Mouse (Mus musculus) MEL (cell line): ENCODE data around the gene Rrp12. TPM values are rescaled to one million over a fixed set of nuclear protein-coding genes. Genes with fewer than 3 reads are reported as not detected.

ENCODE experiments used
- DNase-seq: peaks from one replicate; pipeline ENCODE4 v3.0.0; 2011; ENCODE audit warnings: low read depth, low spot score
- H3K27ac ChIP-seq: 2 replicates; pipeline ENCODE4 v1.5.1; 2012; ENCODE audit warnings: low read depth, mild to moderate bottlenecking, control low read depth, low read length, moderate library complexity; ENCODE audit not compliant: control insufficient read depth
- H3K27me3 ChIP-seq, 2 experiments: fragments of 150-350 bp in 1 of 2; sonication (generic) in 1 of 2; 2 replicates each; pipeline ENCODE4 v1.6.1; 2012; ENCODE audit warnings: low read length in 2 of 2, mild to moderate bottlenecking in 2 of 2, improper control_type of control experiment in 1 of 2, moderate library complexity in 1 of 2; ENCODE audit not compliant: insufficient read depth in 2 of 2, control insufficient read depth in 1 of 2
- H3K36me3 ChIP-seq, 2 experiments: 2 replicates each; pipeline ENCODE4 v1.6.1; 2012 to 2014; ENCODE audit warnings: low read length in 2 of 2, improper control_type of control experiment in 1 of 2, inconsistent platforms in 1 of 2, mild to moderate bottlenecking in 1 of 2; ENCODE audit not compliant: insufficient read depth in 2 of 2, control insufficient read depth in 1 of 2
- H3K4me1 ChIP-seq, 2 experiments: fragments of 150-350 bp in 1 of 2; sonication (generic) in 1 of 2; 2 replicates each; pipeline ENCODE4 v1.6.1; 2012; ENCODE audit warnings: low read length in 2 of 2, improper control_type of control experiment in 1 of 2, mild to moderate bottlenecking in 1 of 2; ENCODE audit not compliant: insufficient read depth in 2 of 2, control insufficient read depth in 1 of 2
- H3K4me3 ChIP-seq, 2 experiments: fragments of 150-350 bp in 1 of 2; sonication (generic) in 1 of 2; 2 replicates each; pipeline ENCODE4 v1.5.1; 2012; ENCODE audit warnings: low read depth in 2 of 2, low read length in 2 of 2, mild to moderate bottlenecking in 2 of 2, moderate library complexity in 2 of 2, control low read depth in 1 of 2, improper control_type of control experiment in 1 of 2; ENCODE audit not compliant: control insufficient read depth in 1 of 2, insufficient read depth in 1 of 2
- H3K79me2 ChIP-seq: 2 replicates; pipeline ENCODE4 v1.6.1; 2012; ENCODE audit warnings: mild to moderate bottlenecking, low read length, moderate library complexity; ENCODE audit not compliant: control insufficient read depth, poor library complexity, insufficient read depth
- H3K9ac ChIP-seq: 2 replicates; pipeline ENCODE4 v1.6.1; 2012; ENCODE audit warnings: low read depth, mild to moderate bottlenecking, control low read depth, low read length, moderate library complexity; ENCODE audit not compliant: control insufficient read depth, poor library complexity, severe bottlenecking
- H3K9me3 ChIP-seq: fragments of 150-350 bp; sonication (generic); replicated peaks from 2 replicates; pipeline ENCODE4 v1.6.1; 2012; ENCODE audit warnings: mild to moderate bottlenecking, low read length, improper control_type of control experiment, moderate library complexity; ENCODE audit not compliant: insufficient read depth
- CHD2 ChIP-seq: IDR thresholded peaks from 2 replicates; pipeline ENCODE4 v1.6.1; 2011; ENCODE audit warnings: low read length, improper control_type of control experiment
- CTCF ChIP-seq, 3 experiments: IDR thresholded peaks in 2 of 3; conservative IDR thresholded peaks in 1 of 3; 2 replicates each; pipeline ENCODE4 v1.5.1; 2011 to 2012; ENCODE audit warnings: low read length in 3 of 3, low read depth in 2 of 3, mild to moderate bottlenecking in 2 of 3, improper control_type of control experiment in 1 of 3, inconsistent platforms in 1 of 3, mixed read lengths in 1 of 3, moderate library complexity in 1 of 3; ENCODE audit not compliant: control insufficient read depth in 1 of 3, insufficient read depth in 1 of 3, poor library complexity in 1 of 3, severe bottlenecking in 1 of 3
- ETS1 ChIP-seq: IDR thresholded peaks from 2 replicates; pipeline ENCODE4 v1.6.1; 2012; ENCODE audit warnings: low read depth, mild to moderate bottlenecking, inconsistent platforms, low read length, improper control_type of control experiment, moderate library complexity
- GABPA ChIP-seq: IDR thresholded peaks from 2 replicates; pipeline ENCODE4 v1.6.1; 2012; ENCODE audit warnings: low read depth, mild to moderate bottlenecking, inconsistent platforms, low read length, improper control_type of control experiment, moderate library complexity
- GATA1 ChIP-seq: IDR thresholded peaks from 2 replicates; pipeline ENCODE4 v1.6.1; 2011; ENCODE audit warnings: low read depth, low read length, improper control_type of control experiment
- KAT2A ChIP-seq: conservative IDR thresholded peaks from 2 replicates; pipeline ENCODE4 v1.6.1; 2012; ENCODE audit warnings: low read depth, low read length, improper control_type of control experiment, inconsistent platforms
- MAX ChIP-seq: IDR thresholded peaks from 2 replicates; pipeline ENCODE4 v1.6.1; 2011; ENCODE audit warnings: low read length, improper control_type of control experiment
- NELFE ChIP-seq: IDR thresholded peaks from 2 replicates; pipeline ENCODE4 v1.6.1; 2011; ENCODE audit warnings: low read depth, low read length, improper control_type of control experiment
- SIN3A ChIP-seq: IDR thresholded peaks from 2 replicates; pipeline ENCODE4 v1.6.1; 2012; ENCODE audit warnings: low read length, improper control_type of control experiment, inconsistent platforms
- TAL1 ChIP-seq: IDR thresholded peaks from 2 replicates; pipeline ENCODE4 v1.6.1; 2012; ENCODE audit warnings: mild to moderate bottlenecking, inconsistent platforms, low read length, moderate library complexity, mixed read lengths
- polyA plus RNA-seq, 2 experiments: library from polyadenylated mRNA; stranded (reverse) in 1 of 2; unstranded in 1 of 2; fragments of >175 nt in 1 of 2; fragments of >200 nt in 1 of 2; gene quantifications; 2 replicates each; pipeline versions ENCODE4 v1.2.1 to v1.2.4; 2012; ENCODE audit warnings: low replicate concordance in 2 of 2, low read depth in 1 of 2; ENCODE audit not compliant: insufficient read length in 2 of 2, insufficient read depth in 1 of 2, missing spikeins in 1 of 2
- total RNA-seq: library from RNA; depleted of rRNA; stranded (reverse); fragments of 300-350 nt; gene quantifications from 2 replicates; pipeline ENCODE4 v1.2.3, GENCODE M21; 2012

Rrp12 gene
- total and polyA plus RNA-seq, 3 experiments = 44.5 to 134 (median 106) TPM

DNA sequence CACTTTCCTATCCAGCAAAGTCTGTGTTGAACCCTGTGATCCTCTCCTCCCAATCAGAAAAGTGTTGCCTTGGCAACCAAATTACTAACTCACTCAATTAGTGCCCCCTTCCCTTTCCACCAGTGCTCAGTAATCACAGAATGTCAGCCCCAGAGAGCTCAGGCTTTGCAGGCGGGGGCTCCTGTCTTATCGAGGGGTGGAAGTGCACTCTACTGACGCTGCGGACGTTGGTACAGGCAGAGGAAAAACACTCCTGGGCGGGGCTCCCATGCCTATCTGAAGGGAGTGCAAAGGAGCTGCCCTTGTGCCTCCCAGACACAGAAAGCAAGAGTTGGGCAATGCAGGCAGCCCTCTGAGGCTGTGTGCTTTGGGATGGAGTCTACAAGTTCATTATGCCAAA is 60.2 kb downstream of the Rrp12 start (continued):
- TF ChIP-seq CHD2 (no peak), KAT2A (no peak), CTCF (IDR thresholded peaks at IDR 0.05 in 2 of 3, conservative IDR thresholded peaks at IDR 0.05 in 1 of 3; ENCODE audit: control insufficient read depth in 1 of 3, insufficient read depth in 1 of 3, low read depth in 2 of 3, low read length in 3 of 3, poor library complexity in 1 of 3, severe bottlenecking in 1 of 3) (no peak), SIN3A (peak; percentile 97), NELFE (peak; percentile 86)
- TF ChIP-seq, all 39 proteins: peak for 22

GRCm38 (mm10) chr19:41835407-41835806 is 60.6 kb downstream of the Rrp12 start:
- peak overlapping the region; percentile 94 for H3K27ac ChIP-seq
- peak overlapping the region; percentile 12 for H3K9ac ChIP-seq
- no peaks in the 10 kb centered on the region for H3K27me3 ChIP-seq
- peak; percentile 45; the same call in 1 of the 2 replicates for TF ChIP-seq ETS1
- no peak for TF ChIP-seq GABPA
- peak; percentile 89 for TF ChIP-seq GATA1
- no peak for TF ChIP-seq MAX
- H3K36me3 ChIP-seq = peaks cover 0 to 46% of the 10 kb centered on the region in 2 experiments; a peak in 2 of 4 replicates
- no peaks in the 10 kb centered on the region for H3K9me3 ChIP-seq
- peak overlapping the region; percentile 3 to 36; a peak in 3 of 4 replicates for H3K4me3 ChIP-seq
- H3K79me2 ChIP-seq = peaks cover 25% of the 10 kb centered on the region
- no peak for DNase-seq
- H3K4me1 ChIP-seq = peaks cover 20 to 51% of the 10 kb centered on the region in 2 experiments

GRCm38 (mm10) chr19:41832501-41833201 is 63.3 kb downstream of the Rrp12 start:
- TF ChIP-seq SIN3A (no peak; the same call in 1 of the 2 replicates), ETS1 (0 out of 2 replicates have a peak, but pooled peaks have one; percentile 23), TAL1 (peak; percentile 28), GATA1 (peak; percentile 33; the same call in 1 of the 2 replicates)
- Histone ChIP-seq H3K9ac (peak overlapping the region; percentile 95), H3K9me3 (no peaks in the 10 kb centered on the region), H3K4me1 (peaks cover 18 to 43% of the 10 kb centered on the region in 2 experiments), H3K27me3 (no peaks in the 10 kb centered on the region), H3K79me2 (peaks cover 31% of the 10 kb centered on the region), H3K36me3 (peaks cover 0 to 39% of the 10 kb centered on the region in 2 experiments; a peak in 2 of 4 replicates), H3K27ac (no peak overlapping the region), H3K4me3 (peak overlapping the region; percentile 78 to 83; a peak in 3 of 4 replicates)
- DNase-seq = no peak
